Mouse (Mus musculus) liver, embryonic 14.5 days (tissue): Measurements from ENCODE around the gene Mfsd2a. TPM values are rescaled to one million over a fixed set of nuclear protein-coding genes. Genes with fewer than 3 reads are reported as not detected.
A peak's percentile ranks its signal among the peaks of the same experiment; 100 is the strongest.

Source experiments
- ATAC-seq: fragments of 200-750 bp; cut with Nextera tagmentation; 2 replicates; pipeline ENCODE4 v1.8.0; 2017; ENCODE audit warnings: moderate number of reproducible peaks, mild to moderate bottlenecking, moderate library complexity; ENCODE audit not compliant: insufficient read depth
- DNase-seq, 3 experiments: peaks; one replicate each; pipeline ENCODE4 v3.0.0-alpha.2; 2012 to 2013; ENCODE audit warnings: low read depth in 3 of 3, low spot score in 3 of 3
- H3K27ac ChIP-seq: fragments of 300-500 bp; sonication (generic); 2 replicates; pipeline ENCODE4 v1.5.1; 2014; ENCODE audit warnings: moderate library complexity, mild to moderate bottlenecking, control low read depth, inconsistent platforms
- H3K27me3 ChIP-seq: fragments of 300-500 bp; sonication (generic); 2 replicates; pipeline ENCODE4 v1.6.1; 2014; ENCODE audit warnings: mild to moderate bottlenecking, low read length, moderate library complexity; ENCODE audit not compliant: control insufficient read depth, insufficient read depth
- H3K36me3 ChIP-seq: fragments of 300-500 bp; sonication (generic); replicated peaks from 2 replicates; pipeline ENCODE4 v1.6.1; 2014; ENCODE audit warnings: low read depth; ENCODE audit not compliant: control insufficient read depth, insufficient read depth
- H3K4me1 ChIP-seq, 2 experiments: fragments of 200-500 bp in 1 of 2; fragments of 300-500 bp in 1 of 2; sonication (generic) in 1 of 2; replicated peaks; 2 replicates each; pipeline ENCODE4 v1.6.1; 2012 to 2014; ENCODE audit warnings: antibody characterized with exemption in 1 of 2, inconsistent platforms in 1 of 2, low read length in 1 of 2; ENCODE audit not compliant: control insufficient read depth in 2 of 2, insufficient read depth in 2 of 2
- H3K4me2 ChIP-seq: fragments of 300-500 bp; sonication (generic); 2 replicates; pipeline ENCODE4 v1.6.1; 2014; ENCODE audit warnings: low read depth, mild to moderate bottlenecking, control low read depth, moderate library complexity
- H3K4me3 ChIP-seq, 2 experiments: fragments of 200-500 bp in 1 of 2; fragments of 300-500 bp in 1 of 2; sonication (generic) in 1 of 2; 2 replicates each; pipeline ENCODE4 v1.5.1; 2012 to 2014; ENCODE audit warnings: low read depth in 2 of 2, low read length in 2 of 2, mild to moderate bottlenecking in 2 of 2, control low read depth in 1 of 2, inconsistent platforms in 1 of 2, moderate library complexity in 1 of 2; ENCODE audit not compliant: insufficient read depth in 1 of 2
- H3K9ac ChIP-seq: fragments of 300-500 bp; sonication (generic); replicated peaks from 2 replicates; pipeline ENCODE4 v1.6.1; 2014; ENCODE audit warnings: mild to moderate bottlenecking, control low read depth, moderate library complexity
- H3K9me3 ChIP-seq: fragments of 300-500 bp; sonication (generic); 2 replicates; pipeline ENCODE4 v1.6.1; 2016; ENCODE audit warnings: low read length, mixed read lengths; ENCODE audit not compliant: control insufficient read depth
- CTCF ChIP-seq: IDR thresholded peaks from 2 replicates; pipeline ENCODE4 v1.5.1; 2016; ENCODE audit warnings: antibody characterized with exemption, low read depth, control low read depth
- EP300 ChIP-seq: IDR thresholded peaks from 2 replicates; pipeline ENCODE4 v1.6.1; 2016; ENCODE audit warnings: antibody characterized with exemption, low read depth
- WGBS: fragments of 180-500 bp; shearing (Covaris S2); extraction: QIAGEN DNeasy Blood & Tissue Kit; methylation state at CpG from one replicate; pipeline ENCODE4 v1.1.7; 2014; ENCODE audit not compliant: insufficient replicate concordance; 5-methylcytosine and 5-hydroxymethylcytosine counted together
- polyA plus RNA-seq, 2 experiments: library from polyadenylated mRNA; depleted of rRNA in 1 of 2; stranded (reverse) in 1 of 2; unstranded in 1 of 2; fragments of >200 nt; fragmentation: Nextera tagmentation in 1 of 2; extraction: Ambion mirVana in 1 of 2; gene quantifications; 2 replicates each; pipeline versions ENCODE4 v1.2.1 to v1.2.3; 2012 to 2014

The Mfsd2a gene
- polyA plus RNA-seq, 2 experiments: 0.03 to 0.22 TPM

GRCm38 (mm10) chr4:122972056-122972455 lies 11.1 kb upstream of the Mfsd2a start:
- 54% methylated on average over 8 of the region's 8 CpGs for WGBS
- TF ChIP-seq CTCF: no peak
- H3K4me3 ChIP-seq: no peak overlapping the region
- no peak overlapping the region for H3K27ac ChIP-seq
- H3K9ac ChIP-seq: no peak overlapping the region
- H3K4me1 ChIP-seq: no peaks in the 10 kb centered on the region
- no peaks in the 10 kb centered on the region for H3K36me3 ChIP-seq
- ATAC-seq: no peak
- H3K4me2 ChIP-seq: no peak overlapping the region
- H3K9me3 ChIP-seq: no peaks in the 10 kb centered on the region
- no peak for DNase-seq
- no peaks in the 10 kb centered on the region for H3K27me3 ChIP-seq

GRCm38 (mm10) chr4:122971646-122972045 lies 10.7 kb upstream of the Mfsd2a start:
- TF ChIP-seq CTCF: no peak
- TF ChIP-seq EP300: no peak
- Histone ChIP-seq H3K4me2 (no peak overlapping the region), H3K36me3 (no peaks in the 10 kb centered on the region), H3K9me3 (no peaks in the 10 kb centered on the region), H3K27me3 (no peaks in the 10 kb centered on the region), H3K9ac (no peak overlapping the region), H3K4me1 (no peaks in the 10 kb centered on the region), H3K27ac (no peak overlapping the region), H3K4me3 (no peak overlapping the region)
- ATAC-seq (no peak), DNase-seq (no peak)
- 47% methylated on average over 4 of the region's 4 CpGs for WGBS

DNA sequence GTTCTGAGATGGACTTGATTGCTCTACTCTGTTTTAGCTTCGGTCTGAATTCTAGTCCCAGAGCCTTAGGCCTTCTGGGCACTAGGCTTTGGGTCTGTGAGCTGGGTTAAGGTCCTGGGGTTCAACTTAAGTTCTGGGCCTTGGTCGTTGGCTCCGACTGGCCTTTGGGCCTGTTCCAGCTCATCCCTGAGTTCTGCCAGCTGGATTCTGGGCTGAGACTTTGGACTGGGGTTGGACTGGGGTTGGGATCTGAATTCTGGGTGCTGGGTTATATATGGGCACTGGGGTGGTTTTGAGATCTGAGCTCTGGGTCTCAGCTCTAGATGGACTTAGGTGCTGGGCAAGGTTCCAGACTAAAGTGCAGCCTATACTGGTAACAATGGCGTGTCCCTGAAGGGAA lies 10.2 kb upstream of the Mfsd2a start:
- Histone ChIP-seq H3K4me2 (no peak overlapping the region), H3K4me1 (no peaks in the 10 kb centered on the region), H3K9ac (no peak overlapping the region), H3K36me3 (no peaks in the 10 kb centered on the region), H3K4me3 (no peak overlapping the region), H3K27ac (no peak overlapping the region), H3K27me3 (no peaks in the 10 kb centered on the region), H3K9me3 (no peaks in the 10 kb centered on the region)
- WGBS: 60% methylated on average over 4 of the region's 4 CpGs
- TF ChIP-seq CTCF (no peak), EP300 (no peak)
- no peak for ATAC-seq
- no peak for DNase-seq

DNA sequence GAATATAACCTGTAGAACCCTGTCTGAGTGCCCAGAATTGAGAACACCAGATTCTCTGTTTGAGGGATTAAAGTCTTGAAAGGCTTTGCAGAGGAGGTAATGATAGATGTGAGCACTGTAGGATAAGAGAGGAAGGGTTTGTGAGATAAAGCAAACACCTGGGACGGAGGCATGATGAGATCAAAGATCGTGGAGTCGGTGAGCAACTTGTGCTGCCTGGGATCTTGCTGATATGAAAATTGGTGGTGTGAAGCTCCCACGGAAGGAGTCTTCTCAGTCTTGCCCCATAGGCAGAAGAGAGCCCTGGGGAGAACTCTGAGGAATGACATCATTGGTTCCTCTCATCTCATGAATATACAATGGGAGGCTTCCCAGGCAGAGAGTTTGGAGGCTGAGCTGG lies 7.1 kb upstream of the Mfsd2a start:
- Histone ChIP-seq H3K9me3 (no peaks in the 10 kb centered on the region), H3K27me3 (no peaks in the 10 kb centered on the region; the same call in none of the 2 replicates), H3K9ac (no peak overlapping the region), H3K36me3 (no peaks in the 10 kb centered on the region), H3K4me2 (no peak overlapping the region), H3K4me1 (no peaks in the 10 kb centered on the region), H3K27ac (no peak overlapping the region), H3K4me3 (no peak overlapping the region)
- ATAC-seq: no peak
- WGBS: 47% methylated on average over 4 of the region's 4 CpGs
- no peak for DNase-seq
- TF ChIP-seq CTCF: no peak

DNA sequence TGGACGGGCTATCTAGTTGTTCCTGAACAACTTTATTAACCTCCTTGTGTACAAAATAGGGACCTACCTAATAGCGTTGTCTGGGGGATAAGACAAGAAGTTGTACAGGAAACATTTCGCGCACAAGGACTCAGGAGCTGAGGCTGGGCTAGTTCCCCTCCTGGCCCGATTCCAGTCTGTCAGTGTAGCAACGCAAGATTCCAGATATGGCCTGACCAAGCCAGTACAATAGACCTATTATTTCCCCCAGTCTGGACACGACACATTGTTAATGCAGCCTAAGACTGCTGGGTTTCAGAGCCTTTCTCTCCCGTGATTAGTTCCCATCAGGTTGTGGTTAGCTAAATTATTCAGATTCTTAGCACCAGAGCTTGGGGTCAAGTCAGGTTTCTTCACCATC lies 1.8 kb upstream of the Mfsd2a start:
- Histone ChIP-seq H3K27me3 (peaks cover 42% of the 10 kb centered on the region), H3K36me3 (no peaks in the 10 kb centered on the region), H3K9ac (no peak overlapping the region), H3K9me3 (no peaks in the 10 kb centered on the region), H3K4me1 (no peaks in the 10 kb centered on the region), H3K4me2 (no peak overlapping the region), H3K27ac (no peak overlapping the region), H3K4me3 (no peak overlapping the region)
- no peak for ATAC-seq
- TF ChIP-seq EP300 (no peak), CTCF (no peak)
- WGBS: 38% methylated on average over 8 of the region's 8 CpGs
- no peak for DNase-seq

DNA sequence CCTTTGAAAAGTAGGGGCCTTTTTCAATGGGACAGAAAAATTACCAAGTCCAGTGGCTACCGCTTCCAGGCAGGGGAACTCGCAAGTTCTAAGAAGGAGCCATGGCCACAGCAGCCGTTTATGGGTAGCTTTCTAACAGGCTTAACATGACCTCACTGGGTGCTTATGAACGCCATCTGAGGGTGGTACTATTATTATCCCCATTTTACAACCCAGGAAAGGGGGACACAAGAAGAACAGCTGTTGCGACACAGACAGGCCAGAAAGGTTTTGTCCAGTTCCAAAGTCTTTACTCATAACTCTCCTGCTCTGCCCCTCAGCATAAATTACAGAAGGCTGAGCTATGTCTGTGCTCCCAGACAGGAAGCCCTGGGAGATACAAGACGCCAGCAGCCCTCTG lies 601 bp upstream of the Mfsd2a start:
- Histone ChIP-seq H3K4me2 (peak overlapping the region; percentile 59; the same call in 1 of the 2 replicates), H3K27me3 (peaks cover 42% of the 10 kb centered on the region), H3K36me3 (no peaks in the 10 kb centered on the region), H3K4me1 (no peaks in the 10 kb centered on the region), H3K27ac (no peak overlapping the region), H3K9me3 (no peaks in the 10 kb centered on the region), H3K9ac (no peak overlapping the region), H3K4me3 (no peak overlapping the region)
- ATAC-seq (no peak), DNase-seq (no peak)
- 27% methylated on average over 6 of the region's 6 CpGs for WGBS
- TF ChIP-seq CTCF: no peak
- no peak for TF ChIP-seq EP300
